Mouse (Mus musculus) ES-E14 (cell line): ENCODE results near the gene Podnl1.

Source experiments
- HCFC1 ChIP-seq: IDR thresholded peaks from 2 replicates; pipeline ENCODE4 v1.6.1; 2012; ENCODE audit warnings: low read length, inconsistent platforms, borderline replicate concordance; ENCODE audit not compliant: insufficient read depth
- MAFK ChIP-seq: IDR thresholded peaks from 2 replicates; pipeline ENCODE4 v1.6.1; 2014; ENCODE audit warnings: mild to moderate bottlenecking, low read depth, low read length, inconsistent platforms; ENCODE audit not compliant: insufficient read depth
- ZC3H11A ChIP-seq: IDR thresholded peaks from 2 replicates; pipeline ENCODE4 v1.6.1; 2012; ENCODE audit warnings: low read depth, mild to moderate bottlenecking, inconsistent platforms, low read length, borderline replicate concordance
- ZNF384 ChIP-seq: IDR thresholded peaks from 2 replicates; pipeline ENCODE4 v1.6.1; 2012; ENCODE audit warnings: low read depth, low read length, inconsistent platforms

DNA sequence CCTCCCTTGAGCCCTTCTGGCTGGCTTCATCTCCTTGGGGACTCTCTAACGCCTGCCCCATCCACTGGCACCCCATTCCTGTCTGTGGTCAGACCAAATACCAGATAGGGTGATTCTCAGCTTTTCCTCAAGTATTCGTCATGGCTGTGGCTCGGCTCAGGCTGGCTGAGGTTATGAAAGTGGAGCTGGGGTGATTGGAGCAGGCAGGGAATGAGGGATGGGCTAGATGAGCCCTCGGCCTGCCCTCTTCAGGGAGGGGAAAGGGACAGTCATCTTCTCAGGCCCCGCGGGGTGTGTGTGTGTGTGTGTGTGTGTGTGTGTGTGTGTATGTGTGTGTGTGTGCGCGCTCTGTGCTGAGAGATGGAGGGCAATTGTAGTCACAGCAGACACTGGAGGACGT, at the start of gene Podnl1:
- TF ChIP-seq ZC3H11A (no peak), MAFK (no peak), ZNF384 (no peak), HCFC1 (no peak)
